Mouse (Mus musculus) midbrain, embryonic 11.5 days (tissue): ENCODE data around the gene Rheb. TPM values are rescaled to one million over a fixed set of nuclear protein-coding genes. Genes with fewer than 3 reads are reported as not detected.
A peak's percentile ranks its signal among the peaks of the same experiment; 100 is the strongest.

Source experiments
- ATAC-seq: fragments of 200-750 bp; cut with Nextera tagmentation; 2 replicates; pipeline ENCODE4 v1.8.0; 2017; ENCODE audit warnings: moderate TSS enrichment, moderate library complexity; ENCODE audit not compliant: low FRiP score
- DNase-seq: peaks from one replicate; pipeline ENCODE4 v3.0.0; 2015; ENCODE audit warnings: low spot score; ENCODE audit errors: missing footprints
- H3K27ac ChIP-seq: fragments of 300-500 bp; sonication (generic); 2 replicates; pipeline ENCODE4 v1.5.1; 2014; ENCODE audit warnings: low read depth, low read length
- H3K27me3 ChIP-seq: fragments of 300-500 bp; sonication (generic); 2 replicates; pipeline ENCODE4 v1.6.1; 2014; ENCODE audit warnings: mild to moderate bottlenecking, low read length, moderate library complexity, mixed read lengths; ENCODE audit not compliant: control insufficient read depth, insufficient read depth
- H3K36me3 ChIP-seq: fragments of 300-500 bp; sonication (generic); 2 replicates; pipeline ENCODE4 v1.6.1; 2014; ENCODE audit warnings: mild to moderate bottlenecking, low read length, moderate library complexity, mixed read lengths; ENCODE audit not compliant: control insufficient read depth, insufficient read depth
- H3K4me1 ChIP-seq: fragments of 300-500 bp; sonication (generic); 2 replicates; pipeline ENCODE4 v1.6.1; 2014; ENCODE audit warnings: low read length; ENCODE audit not compliant: control insufficient read depth, insufficient read depth
- H3K4me2 ChIP-seq: fragments of 300-500 bp; sonication (generic); 2 replicates; pipeline ENCODE4 v1.6.1; 2014; ENCODE audit warnings: mild to moderate bottlenecking, moderate library complexity
- H3K4me3 ChIP-seq: fragments of 300-500 bp; sonication (generic); 2 replicates; pipeline ENCODE4 v1.5.1; 2014; ENCODE audit warnings: low read depth, low read length
- H3K9ac ChIP-seq: fragments of 300-500 bp; sonication (generic); 2 replicates; pipeline ENCODE4 v1.6.1; 2014; ENCODE audit warnings: low read length
- H3K9me3 ChIP-seq: fragments of 300-500 bp; sonication (generic); 2 replicates; pipeline ENCODE4 v1.6.1; 2016; ENCODE audit warnings: low read length; ENCODE audit not compliant: control insufficient read depth
- WGBS: fragments of 180-500 bp; shearing (Covaris S2); extraction: QIAGEN DNeasy Blood & Tissue Kit; methylation state at CpG from one replicate; pipeline ENCODE4 v1.1.7; 2014; 5-methylcytosine and 5-hydroxymethylcytosine counted together
- polyA plus RNA-seq: library from polyadenylated mRNA; unstranded; fragments of >200 nt; fragmentation: Nextera tagmentation; extraction: Ambion mirVana; gene quantifications from 2 replicates; pipeline ENCODE4 v1.2.1, GENCODE M21; 2014

The Rheb gene
- 207 and 224 TPM in 2 replicates for polyA plus RNA-seq

- Histone ChIP-seq H3K9ac (peak within 1 kb of the TSS; percentile 94), H3K9me3 (no peaks in the 10 kb centered on the region), H3K36me3 (no peaks in the 10 kb centered on the region), H3K27me3 (no peaks in the 10 kb centered on the region), H3K27ac (peak within 1 kb of the TSS; percentile 98), H3K4me3 (peak within 1 kb of the TSS; percentile 94), H3K4me2 (peak within 1 kb of the TSS; percentile 91), H3K4me1 (peaks cover 16% of the 10 kb centered on the region)
- under 1% methylated on average over 92 of the region's 92 CpGs for WGBS
- ATAC-seq (peak; percentile 98), DNase-seq (peak; percentile 99)
Observed at GRCm38 (mm10) chr5:24842274-24843102, at the start of gene Rheb. Gene Rheb (minus strand): TSS chr5:24842624.

GRCm38 (mm10) chr5:24889860-24890259 is 47.4 kb upstream of the Rheb start:
- Histone ChIP-seq H3K4me1 (no peaks in the 10 kb centered on the region), H3K4me2 (no peak overlapping the region), H3K27me3 (no peaks in the 10 kb centered on the region), H3K9me3 (no peaks in the 10 kb centered on the region), H3K4me3 (no peak overlapping the region), H3K27ac (no peak overlapping the region), H3K36me3 (no peaks in the 10 kb centered on the region; the same call in 1 of the 2 replicates), H3K9ac (no peak overlapping the region)
- 73% methylated on average over 9 of the region's 9 CpGs for WGBS
- DNase-seq (no peak), ATAC-seq (no peak)

- no peaks in the 10 kb centered on the region for H3K4me1 ChIP-seq
- no peaks in the 10 kb centered on the region; the same call in 1 of the 2 replicates for H3K36me3 ChIP-seq
- H3K4me2 ChIP-seq, result no peak overlapping the region
- H3K9ac ChIP-seq, result no peak overlapping the region
- no peaks in the 10 kb centered on the region for H3K27me3 ChIP-seq
- H3K27ac ChIP-seq, result no peak overlapping the region
- H3K9me3 ChIP-seq, result no peaks in the 10 kb centered on the region
- ATAC-seq, result no peak
- DNase-seq, result peak; percentile 61
- 88% methylated on average over 11 of the region's 11 CpGs for WGBS
- no peak overlapping the region for H3K4me3 ChIP-seq
Observed at GRCm38 (mm10) chr5:24888874-24889591, 46.6 kb upstream of the Rheb start.

GRCm38 (mm10) chr5:24887271-24887670 is 44.8 kb upstream of the Rheb start:
- 88% methylated on average over 8 of the region's 8 CpGs for WGBS
- no peak overlapping the region for H3K4me2 ChIP-seq
- no peak overlapping the region for H3K9ac ChIP-seq
- H3K36me3 ChIP-seq, result no peaks in the 10 kb centered on the region; the same call in 1 of the 2 replicates
- no peak overlapping the region for H3K27ac ChIP-seq
- ATAC-seq, result no peak
- H3K9me3 ChIP-seq, result no peaks in the 10 kb centered on the region
- DNase-seq, result no peak
- H3K4me3 ChIP-seq, result no peak overlapping the region
- no peaks in the 10 kb centered on the region for H3K27me3 ChIP-seq
- no peaks in the 10 kb centered on the region for H3K4me1 ChIP-seq

- H3K4me1 ChIP-seq, result no peaks in the 10 kb centered on the region
- WGBS, result 95% methylated on average over 4 of the region's 4 CpGs
- no peak overlapping the region for H3K4me2 ChIP-seq
- DNase-seq (no peak), ATAC-seq (no peak)
- no peak overlapping the region for H3K9ac ChIP-seq
- no peaks in the 10 kb centered on the region for H3K9me3 ChIP-seq
- H3K27ac ChIP-seq, result no peak overlapping the region
- no peak overlapping the region for H3K4me3 ChIP-seq
- no peaks in the 10 kb centered on the region; the same call in none of the 2 replicates for H3K36me3 ChIP-seq
- no peaks in the 10 kb centered on the region for H3K27me3 ChIP-seq
Observed at GRCm38 (mm10) chr5:24878713-24879112, 36.3 kb upstream of the Rheb start.

- Histone ChIP-seq H3K9ac (no peak overlapping the region), H3K4me3 (no peak overlapping the region), H3K36me3 (no peaks in the 10 kb centered on the region; the same call in none of the 2 replicates), H3K9me3 (no peaks in the 10 kb centered on the region), H3K4me1 (no peaks in the 10 kb centered on the region), H3K27ac (no peak overlapping the region), H3K4me2 (no peak overlapping the region), H3K27me3 (no peaks in the 10 kb centered on the region)
- DNase-seq (no peak), ATAC-seq (no peak)
- 88% methylated on average over 11 of the region's 11 CpGs for WGBS
Observed at GRCm38 (mm10) chr5:24877836-24878624, 35.6 kb upstream of the Rheb start.

- no peaks in the 10 kb centered on the region for H3K9me3 ChIP-seq
- no peaks in the 10 kb centered on the region for H3K4me1 ChIP-seq
- 92% methylated on average over 9 of the region's 9 CpGs for WGBS
- H3K27ac ChIP-seq, result no peak overlapping the region
- H3K4me3 ChIP-seq, result no peak overlapping the region
- H3K9ac ChIP-seq, result no peak overlapping the region
- no peaks in the 10 kb centered on the region for H3K27me3 ChIP-seq
- no peaks in the 10 kb centered on the region; the same call in none of the 2 replicates for H3K36me3 ChIP-seq
- ATAC-seq, result no peak
- DNase-seq, result no peak
- no peak overlapping the region for H3K4me2 ChIP-seq
Observed at GRCm38 (mm10) chr5:24876653-24877052, 34.2 kb upstream of the Rheb start.

GRCm38 (mm10) chr5:24874111-24874510 is 31.7 kb upstream of the Rheb start:
- H3K27me3 ChIP-seq, result no peaks in the 10 kb centered on the region
- H3K9me3 ChIP-seq, result no peaks in the 10 kb centered on the region
- DNase-seq, result no peak
- H3K36me3 ChIP-seq, result no peaks in the 10 kb centered on the region; the same call in none of the 2 replicates
- H3K27ac ChIP-seq, result no peak overlapping the region
- no peak for ATAC-seq
- 93% methylated on average over 4 of the region's 4 CpGs for WGBS
- H3K4me1 ChIP-seq, result peaks cover 3% of the 10 kb centered on the region; the same call in 1 of the 2 replicates
- no peak overlapping the region for H3K4me3 ChIP-seq
- H3K9ac ChIP-seq, result no peak overlapping the region
- H3K4me2 ChIP-seq, result no peak overlapping the region
